Mouse (Mus musculus) spleen, adult 2 months (tissue): ENCODE results near the gene Wwox. TPM values are rescaled to one million over a fixed set of nuclear protein-coding genes. Genes with fewer than 3 reads are reported as not detected.

Experiments used
- DNase-seq, 2 experiments: peaks; one replicate each; pipeline versions ENCODE4 v3.0.0 to v3.0.0-alpha.2; 2012 to 2021; ENCODE audit warnings: low spot score in 2 of 2, low read depth in 1 of 2
- H3K27ac ChIP-seq: fragments of 200-500 bp; 2 replicates; pipeline ENCODE4 v1.5.1; 2012; ENCODE audit warnings: low read length, inconsistent platforms; ENCODE audit not compliant: insufficient read depth
- H3K27me3 ChIP-seq: fragments of 200-500 bp; 2 replicates; pipeline ENCODE4 v1.6.1; 2012; ENCODE audit warnings: mild to moderate bottlenecking, moderate library complexity, low read length, inconsistent platforms; ENCODE audit not compliant: control insufficient read depth, insufficient read depth
- H3K36me3 ChIP-seq: fragments of 200-500 bp; 2 replicates; pipeline ENCODE4 v1.6.1; 2012; ENCODE audit warnings: mild to moderate bottlenecking, low read length, inconsistent platforms; ENCODE audit not compliant: control insufficient read depth, insufficient read depth
- H3K4me1 ChIP-seq: fragments of 200-500 bp; 2 replicates; pipeline ENCODE4 v1.6.1; 2011; ENCODE audit warnings: inconsistent platforms; ENCODE audit not compliant: control insufficient read depth, insufficient read depth, insufficient read length
- H3K4me3 ChIP-seq: fragments of 200-500 bp; 2 replicates; pipeline ENCODE4 v1.5.1; 2011; ENCODE audit warnings: mild to moderate bottlenecking, inconsistent platforms; ENCODE audit not compliant: insufficient read depth, insufficient read length; ENCODE audit errors: extremely low read depth
- CTCF ChIP-seq: fragments of 200-500 bp; IDR thresholded peaks from 2 replicates; pipeline ENCODE4 v1.5.1; 2011; ENCODE audit warnings: mild to moderate bottlenecking, inconsistent platforms; ENCODE audit not compliant: insufficient read depth, insufficient read length, insufficient replicate concordance; ENCODE audit errors: extremely low read depth
- POLR2A ChIP-seq: fragments of 200-500 bp; IDR thresholded peaks from 2 replicates; pipeline ENCODE4 v1.6.1; 2011; ENCODE audit warnings: low read depth, low read length, inconsistent platforms
- WGBS: fragments of 180-500 bp; shearing (Covaris S2); methylation state at CpG from one replicate; pipeline ENCODE4 v1.1.7; 2018; 5-methylcytosine and 5-hydroxymethylcytosine counted together
- polyA plus RNA-seq: library from polyadenylated mRNA; depleted of rRNA; stranded (reverse); fragments of >200 nt; gene quantifications from 2 replicates; pipeline ENCODE4 v1.2.3, GENCODE M21; 2012

The Wwox gene
- polyA plus RNA-seq, 1 experiment, result 3.8 TPM

- no peak for DNase-seq
- H3K4me1 ChIP-seq, result no peaks in the 10 kb centered on the region
- no peak overlapping the region for H3K27ac ChIP-seq
- TF ChIP-seq POLR2A (no peak), CTCF (no peak)
- WGBS, result 11% methylated on average over 5 of the region's 5 CpGs
- no peaks in the 10 kb centered on the region for H3K36me3 ChIP-seq
- no peak overlapping the region for H3K4me3 ChIP-seq
- H3K27me3 ChIP-seq, result no peaks in the 10 kb centered on the region
Measured at GRCm38 (mm10) chr8:114636376-114636775, 196.9 kb downstream of the Wwox start.

GRCm38 (mm10) chr8:114641809-114642208 is 202.4 kb downstream of the Wwox start:
- Histone ChIP-seq H3K27ac (no peak overlapping the region), H3K4me3 (no peak overlapping the region), H3K36me3 (no peaks in the 10 kb centered on the region), H3K27me3 (no peaks in the 10 kb centered on the region), H3K4me1 (no peaks in the 10 kb centered on the region)
- DNase-seq, result no peak
- TF ChIP-seq POLR2A (no peak), CTCF (no peak)
- WGBS, result 93% methylated on average over 9 of the region's 9 CpGs

GRCm38 (mm10) chr8:114650789-114651188 is 211.3 kb downstream of the Wwox start:
- H3K27ac ChIP-seq, result no peak overlapping the region
- H3K27me3 ChIP-seq, result no peaks in the 10 kb centered on the region
- no peaks in the 10 kb centered on the region for H3K36me3 ChIP-seq
- no peak for DNase-seq
- H3K4me1 ChIP-seq, result no peaks in the 10 kb centered on the region
- H3K4me3 ChIP-seq, result no peak overlapping the region
- TF ChIP-seq POLR2A (no peak), CTCF (no peak)
- WGBS, result 97% methylated on average over 14 of the region's 14 CpGs

GRCm38 (mm10) chr8:114657789-114658188 is 218.3 kb downstream of the Wwox start:
- WGBS, result 44% methylated on average over 4 of the region's 4 CpGs
- H3K27me3 ChIP-seq, result no peaks in the 10 kb centered on the region
- no peaks in the 10 kb centered on the region for H3K36me3 ChIP-seq
- H3K27ac ChIP-seq, result no peak overlapping the region
- DNase-seq, result no peak
- no peaks in the 10 kb centered on the region for H3K4me1 ChIP-seq
- no peak for TF ChIP-seq CTCF
- no peak for TF ChIP-seq POLR2A
- H3K4me3 ChIP-seq, result no peak overlapping the region

- DNase-seq, result no peak
- Histone ChIP-seq H3K36me3 (no peaks in the 10 kb centered on the region), H3K27ac (no peak overlapping the region), H3K4me3 (no peak overlapping the region), H3K4me1 (no peaks in the 10 kb centered on the region; the same call in 1 of the 2 replicates), H3K27me3 (no peaks in the 10 kb centered on the region)
- TF ChIP-seq POLR2A (no peak), CTCF (no peak)
- WGBS, result 61% methylated on average over 4 of the region's 4 CpGs
Measured at GRCm38 (mm10) chr8:114658475-114658874, 219.0 kb downstream of the Wwox start.

- Histone ChIP-seq H3K4me1 (no peaks in the 10 kb centered on the region; the same call in 1 of the 2 replicates), H3K36me3 (no peaks in the 10 kb centered on the region), H3K27ac (no peak overlapping the region), H3K4me3 (no peak overlapping the region), H3K27me3 (no peaks in the 10 kb centered on the region)
- peak in 1 of 2 experiments; percentile 9 for DNase-seq
- no peak for TF ChIP-seq POLR2A
- TF ChIP-seq CTCF, result no peak
- WGBS, result 30% methylated on average over 7 of the region's 7 CpGs
Measured at GRCm38 (mm10) chr8:114663053-114663452, 223.6 kb downstream of the Wwox start.

GRCm38 (mm10) chr8:114665521-114665920 is 226.1 kb downstream of the Wwox start:
- H3K27me3 ChIP-seq, result no peaks in the 10 kb centered on the region
- DNase-seq, result no peak
- no peak overlapping the region for H3K4me3 ChIP-seq
- TF ChIP-seq POLR2A (no peak), CTCF (no peak)
- H3K4me1 ChIP-seq, result no peaks in the 10 kb centered on the region; the same call in 1 of the 2 replicates
- 95% methylated on average over 6 of the region's 6 CpGs for WGBS
- no peaks in the 10 kb centered on the region for H3K36me3 ChIP-seq
- H3K27ac ChIP-seq, result no peak overlapping the region

GRCm38 (mm10) chr8:114670801-114671200 is 231.3 kb downstream of the Wwox start:
- no peak overlapping the region for H3K27ac ChIP-seq
- no peak overlapping the region for H3K4me3 ChIP-seq
- H3K36me3 ChIP-seq, result no peaks in the 10 kb centered on the region
- H3K4me1 ChIP-seq, result no peaks in the 10 kb centered on the region
- H3K27me3 ChIP-seq, result no peaks in the 10 kb centered on the region
- no peak for TF ChIP-seq POLR2A
- 89% methylated on average over 6 of the region's 6 CpGs for WGBS
- DNase-seq, result no peak
